Mouse (Mus musculus) midbrain, embryonic 10.5 days (tissue): ENCODE results near the gene Gnb1. TPM values are rescaled to one million over a fixed set of nuclear protein-coding genes. Genes with fewer than 3 reads are reported as not detected.

Source experiments
- DNase-seq: peaks from one replicate; pipeline ENCODE4 v3.0.0-alpha.2; 2017; ENCODE audit warnings: low spot score
- H3K27ac ChIP-seq: fragments of 300-500 bp; sonication (generic); replicated peaks from 2 replicates; pipeline ENCODE4 v1.5.1; 2016; ENCODE audit warnings: mild to moderate bottlenecking
- H3K27me3 ChIP-seq: fragments of 300-500 bp; sonication (generic); 2 replicates; pipeline ENCODE4 v1.6.1; 2016; ENCODE audit warnings: low read depth, mild to moderate bottlenecking; ENCODE audit not compliant: poor library complexity, severe bottlenecking
- H3K36me3 ChIP-seq: fragments of 300-500 bp; sonication (generic); 2 replicates; pipeline ENCODE4 v1.6.1; 2016; ENCODE audit warnings: mild to moderate bottlenecking, moderate library complexity
- H3K4me1 ChIP-seq: fragments of 300-500 bp; sonication (generic); 2 replicates; pipeline ENCODE4 v1.6.1; 2016
- H3K4me3 ChIP-seq: fragments of 300-500 bp; sonication (generic); 2 replicates; pipeline ENCODE4 v1.5.1; 2016; ENCODE audit warnings: mild to moderate bottlenecking, moderate library complexity
- H3K9me3 ChIP-seq: fragments of 300-500 bp; sonication (generic); replicated peaks from 2 replicates; pipeline ENCODE4 v1.6.1; 2016; ENCODE audit warnings: mild to moderate bottlenecking
- WGBS: fragments of 180-500 bp; shearing (Covaris S2); methylation state at CpG from one replicate; pipeline ENCODE4 v1.1.7; 2016; 5-methylcytosine and 5-hydroxymethylcytosine counted together
- polyA plus RNA-seq: library from polyadenylated mRNA; unstranded; fragments of >200 nt; fragmentation: Nextera tagmentation; extraction: Ambion mirVana; gene quantifications from 2 replicates; pipeline ENCODE4 v1.2.1, GENCODE M21; 2016

Gene Gnb1
- polyA plus RNA-seq, 1 experiment from 2014 or later, result 630 TPM

DNA sequence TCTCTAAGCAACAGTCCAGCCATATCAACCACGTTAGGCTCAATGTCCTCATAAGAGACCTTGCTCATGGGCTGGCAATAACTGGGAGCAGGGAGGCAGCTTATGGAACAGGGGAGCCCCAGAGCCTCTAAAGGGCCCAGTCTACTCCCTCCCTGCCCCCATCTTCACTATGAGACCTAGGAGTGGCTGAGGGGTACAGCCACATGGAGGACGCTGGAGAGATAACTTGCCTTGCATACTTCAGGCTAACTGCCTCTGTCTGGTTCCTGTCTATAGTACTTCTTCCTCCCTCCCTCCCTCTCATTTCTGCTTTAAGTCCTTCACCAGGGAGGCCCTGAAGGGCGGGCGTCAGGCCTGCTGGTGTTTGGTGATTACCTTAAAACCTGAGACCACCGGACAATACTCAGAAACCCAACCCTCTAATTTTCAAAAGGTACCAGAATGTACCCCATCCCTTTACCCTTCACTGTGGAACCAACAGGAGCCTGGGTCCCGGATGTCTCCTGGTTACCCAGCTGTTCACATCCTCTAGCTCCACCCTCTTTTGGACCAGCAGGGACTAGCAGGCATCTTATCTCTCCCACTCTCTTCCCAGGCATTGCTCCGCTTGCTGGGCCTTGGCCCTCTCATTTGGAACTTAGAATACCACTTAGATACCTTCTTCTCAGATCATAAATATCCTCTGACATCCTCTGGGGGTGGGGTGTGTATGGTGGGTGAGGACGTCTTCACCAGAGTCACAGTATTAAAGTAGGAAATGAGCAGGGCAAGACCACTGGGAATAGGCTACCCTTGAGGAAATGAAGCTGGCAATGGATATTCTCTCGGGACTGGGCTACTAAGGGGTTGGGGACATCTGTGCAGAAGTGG, 1.8 kb upstream of the Gnb1 start:
- no peak overlapping the region for H3K4me3 ChIP-seq
- no peaks in the 10 kb centered on the region; the same call in 1 of the 2 replicates for H3K9me3 ChIP-seq
- no peak for DNase-seq
- peaks cover 35% of the 10 kb centered on the region for H3K4me1 ChIP-seq
- no peaks in the 10 kb centered on the region for H3K27me3 ChIP-seq
- 84% methylated on average over 9 of the region's 9 CpGs for WGBS
- H3K36me3 ChIP-seq, result no peaks in the 10 kb centered on the region
- no peak overlapping the region for H3K27ac ChIP-seq

DNA sequence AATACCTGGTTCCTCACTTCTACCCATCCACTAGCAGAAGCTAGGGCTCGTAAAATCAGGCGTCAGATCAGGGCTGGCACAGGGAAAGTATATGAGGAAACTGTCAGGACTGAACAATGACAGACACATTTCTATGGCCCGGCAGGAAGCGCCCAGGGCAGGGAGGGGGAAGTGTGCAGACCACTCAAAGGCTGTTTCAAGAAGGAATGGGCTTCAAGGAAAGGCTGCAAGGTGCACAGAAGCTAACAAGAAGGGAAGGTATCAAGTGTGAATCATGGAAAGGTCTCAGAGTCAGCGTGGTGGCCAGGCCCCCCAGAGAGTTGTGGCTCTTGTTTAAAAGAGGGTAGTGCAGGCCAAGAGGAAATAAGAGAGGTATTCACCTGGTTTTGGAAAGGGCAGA, 705 bp upstream of the Gnb1 start:
- Histone ChIP-seq H3K27ac (peak overlapping the region; percentile 100), H3K4me3 (peak overlapping the region; percentile 100), H3K36me3 (peaks cover under 1% of the 10 kb centered on the region; the same call in 1 of the 2 replicates), H3K27me3 (no peaks in the 10 kb centered on the region), H3K4me1 (peaks cover 43% of the 10 kb centered on the region), H3K9me3 (no peaks in the 10 kb centered on the region; the same call in 1 of the 2 replicates)
- no peak for DNase-seq
- 42% methylated on average over 5 of the region's 5 CpGs for WGBS

DNA sequence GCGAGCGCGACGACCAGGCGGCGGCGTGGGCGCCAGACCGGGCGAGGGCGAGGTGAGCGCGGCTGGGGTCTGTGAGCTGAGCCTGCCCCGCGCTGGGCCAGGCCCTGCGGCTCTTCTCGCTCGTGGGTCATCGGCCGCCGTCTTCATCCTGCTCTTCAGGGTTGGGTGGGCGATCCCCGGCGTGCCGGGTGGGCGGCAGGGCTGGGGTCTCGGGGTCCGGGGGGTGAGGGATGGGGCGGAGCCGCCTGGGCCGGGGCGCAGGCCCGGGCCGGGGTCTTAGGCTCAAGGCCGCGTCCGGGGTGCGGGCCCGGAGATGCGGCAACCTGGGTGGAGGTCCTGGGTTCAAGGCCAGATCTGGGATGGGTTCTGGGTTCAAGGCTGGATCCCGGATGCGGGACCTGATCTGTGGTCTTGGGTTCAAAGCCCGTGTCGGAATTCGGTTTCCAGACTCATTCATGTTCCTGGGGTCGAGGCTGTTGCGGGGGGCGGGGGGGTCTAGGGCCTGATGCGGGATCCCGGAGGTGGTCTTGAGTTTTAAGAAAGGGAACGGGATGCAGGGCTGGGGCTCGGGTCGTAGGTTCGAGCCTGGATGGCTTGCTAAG, 469 bp downstream of the Gnb1 start:
- Histone ChIP-seq H3K36me3 (peaks cover 12% of the 10 kb centered on the region), H3K27me3 (no peaks in the 10 kb centered on the region), H3K4me1 (peaks cover 43% of the 10 kb centered on the region), H3K27ac (peak overlapping the region; percentile 100), H3K4me3 (peak overlapping the region; percentile 100), H3K9me3 (no peaks in the 10 kb centered on the region; the same call in 1 of the 2 replicates)
- under 1% methylated on average over 53 of the region's 54 CpGs for WGBS
- DNase-seq, result peak; percentile 71

DNA sequence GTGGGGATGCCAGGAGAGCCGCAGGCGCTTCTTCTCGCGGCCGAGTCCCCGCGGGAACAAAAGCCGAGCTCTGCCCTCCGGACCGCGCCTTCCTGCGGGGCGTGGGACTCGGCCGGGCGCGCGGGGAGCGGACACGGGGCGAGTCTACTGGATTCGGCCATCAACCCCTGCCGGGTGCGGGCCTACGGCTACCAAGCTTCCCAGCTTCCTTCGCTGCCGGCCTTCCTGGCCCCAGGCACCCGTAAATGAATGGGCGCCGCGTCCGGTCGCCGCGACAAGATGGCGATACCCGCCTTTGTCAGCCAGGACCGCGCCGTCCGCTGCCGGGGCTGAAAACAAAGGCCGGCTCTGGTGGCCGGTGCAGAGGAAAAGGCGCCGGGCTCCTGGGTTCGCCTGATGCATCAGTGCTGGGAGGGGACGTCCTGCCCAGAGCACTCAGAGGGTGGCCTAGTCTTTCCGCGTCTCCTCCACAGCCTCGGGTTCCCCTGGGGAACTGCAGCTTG, 1.0 kb downstream of the Gnb1 start:
- H3K4me1 ChIP-seq, result peaks cover 43% of the 10 kb centered on the region
- peak overlapping the region; percentile 100 for H3K27ac ChIP-seq
- H3K9me3 ChIP-seq, result no peaks in the 10 kb centered on the region; the same call in 1 of the 2 replicates
- peak overlapping the region; percentile 100 for H3K4me3 ChIP-seq
- WGBS, result under 1% methylated on average over 49 of the region's 51 CpGs
- DNase-seq, result peak; percentile 80
- peaks cover 17% of the 10 kb centered on the region for H3K36me3 ChIP-seq
- no peaks in the 10 kb centered on the region for H3K27me3 ChIP-seq

DNA sequence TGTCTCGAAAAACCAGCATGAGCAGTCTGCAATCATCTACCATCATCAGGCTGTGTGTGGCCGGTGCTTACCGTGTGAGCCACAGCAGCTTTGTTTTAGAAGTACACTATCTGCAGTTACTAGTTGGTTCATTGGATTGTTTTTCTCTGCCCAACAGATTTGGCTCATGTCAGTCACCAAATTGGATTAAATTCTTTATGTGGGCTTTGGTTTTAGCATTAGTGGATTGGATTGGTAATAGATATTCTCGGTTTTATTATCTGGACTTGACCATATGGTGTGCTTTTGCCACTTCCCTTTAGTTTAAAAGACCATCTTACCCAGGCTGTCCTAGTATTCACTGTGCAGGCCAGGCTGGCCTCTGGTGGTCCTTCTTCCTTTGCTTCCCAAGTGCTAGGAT, 3.7 kb downstream of the Gnb1 start:
- DNase-seq, result no peak
- no peaks in the 10 kb centered on the region for H3K27me3 ChIP-seq
- peaks cover 23% of the 10 kb centered on the region for H3K36me3 ChIP-seq
- H3K9me3 ChIP-seq, result no peaks in the 10 kb centered on the region; the same call in 1 of the 2 replicates
- H3K4me1 ChIP-seq, result peaks cover 32% of the 10 kb centered on the region
- H3K27ac ChIP-seq, result no peak overlapping the region
- H3K4me3 ChIP-seq, result peak overlapping the region; percentile 21; the same call in 1 of the 2 replicates
- WGBS, result 93% methylated on average over 4 of the region's 4 CpGs

DNA sequence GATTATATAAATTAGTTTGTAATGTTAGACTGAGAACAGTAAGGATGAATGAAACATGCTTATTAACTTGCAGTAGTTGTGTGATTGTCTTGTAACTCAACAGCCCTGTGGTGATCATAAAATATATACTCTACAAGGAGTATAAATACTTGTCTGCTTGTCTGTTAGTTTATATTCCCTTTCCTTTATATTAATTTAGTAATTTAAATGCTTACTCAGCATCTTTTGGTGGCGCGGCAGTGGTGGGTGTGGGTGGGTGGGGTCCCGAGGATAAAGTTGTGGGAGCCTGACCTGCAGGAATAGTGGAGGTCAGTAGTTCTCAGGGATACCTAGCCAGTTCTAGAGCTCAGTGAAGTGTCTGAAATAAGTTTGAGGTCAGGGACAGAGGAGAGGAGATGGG, 6.8 kb downstream of the Gnb1 start:
- DNase-seq, result no peak
- no peaks in the 10 kb centered on the region for H3K27me3 ChIP-seq
- H3K36me3 ChIP-seq, result peaks cover 43% of the 10 kb centered on the region
- no peak overlapping the region for H3K4me3 ChIP-seq
- H3K27ac ChIP-seq, result no peak overlapping the region
- H3K4me1 ChIP-seq, result peaks cover 27% of the 10 kb centered on the region
- no peaks in the 10 kb centered on the region for H3K9me3 ChIP-seq
- WGBS, result 97% methylated on average over 3 of the region's 3 CpGs

DNA sequence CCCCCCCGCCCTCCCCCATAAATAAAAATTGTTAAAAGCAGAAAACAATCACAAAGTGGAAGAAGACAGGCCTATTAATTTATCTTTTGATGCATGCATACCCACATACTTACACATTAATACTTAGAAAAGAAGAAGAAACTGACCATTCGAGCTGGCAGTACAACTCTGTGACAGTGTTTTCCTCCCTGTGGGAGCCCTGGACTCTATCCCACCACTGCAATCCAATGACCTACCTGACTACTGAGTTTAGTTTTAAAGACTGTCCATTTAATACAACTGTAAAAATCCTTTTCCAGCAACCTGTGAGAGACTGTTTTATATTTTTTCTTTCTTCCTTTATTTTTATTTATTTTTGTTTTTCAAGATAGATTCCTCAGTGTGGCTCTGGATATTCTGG, 10.0 kb downstream of the Gnb1 start:
- no peaks in the 10 kb centered on the region for H3K27me3 ChIP-seq
- H3K4me3 ChIP-seq, result no peak overlapping the region
- peaks cover 62% of the 10 kb centered on the region for H3K36me3 ChIP-seq
- peaks cover 6% of the 10 kb centered on the region; the same call in 1 of the 2 replicates for H3K4me1 ChIP-seq
- H3K9me3 ChIP-seq, result no peaks in the 10 kb centered on the region
- no peak for DNase-seq
- no peak overlapping the region for H3K27ac ChIP-seq
- 83% methylated on average over 2 of the region's 2 CpGs for WGBS

DNA sequence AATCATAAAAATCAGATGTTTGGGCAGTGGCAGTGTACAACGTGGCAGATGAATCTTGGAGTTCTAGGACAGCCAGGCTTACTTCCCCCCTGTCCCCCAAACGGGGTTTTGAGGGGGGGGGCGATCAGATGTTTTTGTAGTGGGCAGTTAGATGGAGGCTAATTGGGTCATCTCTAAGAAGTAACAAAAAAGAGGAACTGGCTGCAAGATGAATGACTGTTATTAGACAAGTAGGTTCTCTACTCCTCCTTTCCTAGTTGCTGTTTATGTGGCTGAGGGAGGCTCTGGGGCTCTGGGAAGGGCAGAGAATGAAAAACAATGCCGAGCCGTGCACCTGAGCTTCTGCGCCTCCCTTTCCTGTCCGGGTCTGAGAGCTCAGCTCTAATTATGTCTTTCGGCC, 13.9 kb downstream of the Gnb1 start:
- H3K27ac ChIP-seq, result no peak overlapping the region
- H3K4me1 ChIP-seq, result peaks cover 6% of the 10 kb centered on the region; the same call in 1 of the 2 replicates
- 87% methylated on average over 8 of the region's 8 CpGs for WGBS
- no peak for DNase-seq
- H3K9me3 ChIP-seq, result no peaks in the 10 kb centered on the region
- no peaks in the 10 kb centered on the region for H3K27me3 ChIP-seq
- peaks cover 49% of the 10 kb centered on the region for H3K36me3 ChIP-seq
- no peak overlapping the region for H3K4me3 ChIP-seq

- H3K4me3 ChIP-seq, result no peak overlapping the region
- H3K36me3 ChIP-seq, result peaks cover 49% of the 10 kb centered on the region
These were observed 14.6 kb downstream of the Gnb1 start for GRCm38 (mm10) chr4:155505671-155506295.

GRCm38 (mm10) chr4:155508614-155509013, 17.5 kb downstream of the Gnb1 start:
- no peak overlapping the region for H3K27ac ChIP-seq
- no peaks in the 10 kb centered on the region for H3K9me3 ChIP-seq
- H3K4me1 ChIP-seq, result no peaks in the 10 kb centered on the region
- no peaks in the 10 kb centered on the region for H3K27me3 ChIP-seq
- WGBS, result 97% methylated on average over 4 of the region's 4 CpGs
- DNase-seq, result no peak
- H3K36me3 ChIP-seq, result peaks cover 38% of the 10 kb centered on the region
- no peak overlapping the region for H3K4me3 ChIP-seq

More at GRCm38 (mm10) chr4:155505671-155506295, 14.6 kb downstream of the Gnb1 start:
- 83% methylated on average over 5 of the region's 5 CpGs for WGBS
- Histone ChIP-seq H3K4me1 (peaks cover 6% of the 10 kb centered on the region; the same call in 1 of the 2 replicates), H3K27me3 (no peaks in the 10 kb centered on the region), H3K27ac (no peak overlapping the region), H3K9me3 (no peaks in the 10 kb centered on the region)
- no peak for DNase-seq

GRCm38 (mm10) chr4:155510981-155511380, 19.8 kb downstream of the Gnb1 start:
- no peak for DNase-seq
- Histone ChIP-seq H3K27ac (no peak overlapping the region), H3K4me3 (no peak overlapping the region), H3K36me3 (peaks cover 31% of the 10 kb centered on the region), H3K9me3 (no peaks in the 10 kb centered on the region), H3K27me3 (no peaks in the 10 kb centered on the region), H3K4me1 (no peaks in the 10 kb centered on the region)
- 93% methylated on average over 1 of the region's 1 CpGs for WGBS

DNA sequence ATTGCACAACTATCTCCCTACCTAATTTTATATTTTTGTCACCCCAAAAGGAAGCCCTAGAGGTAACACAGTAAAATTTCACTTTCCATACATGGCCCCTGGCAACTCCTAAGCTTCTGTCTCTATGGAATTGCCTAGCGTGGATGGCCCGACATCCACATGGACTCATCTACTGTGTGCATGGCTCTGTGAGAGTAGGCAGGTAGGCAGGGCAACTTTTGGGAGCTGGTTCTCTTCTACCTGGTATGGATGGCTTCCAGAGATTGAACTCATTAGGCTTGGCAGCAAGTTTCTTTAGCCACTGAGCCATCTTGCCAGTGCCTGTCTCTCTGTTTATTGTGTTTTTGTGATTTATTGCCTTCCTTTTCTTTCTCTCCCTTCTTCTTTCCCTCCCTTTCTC, 23.6 kb downstream of the Gnb1 start:
- WGBS, result 92% methylated on average over 2 of the region's 2 CpGs
- H3K9me3 ChIP-seq, result no peaks in the 10 kb centered on the region
- H3K4me3 ChIP-seq, result no peak overlapping the region
- DNase-seq, result no peak
- H3K27me3 ChIP-seq, result no peaks in the 10 kb centered on the region
- no peaks in the 10 kb centered on the region for H3K4me1 ChIP-seq
- no peak overlapping the region for H3K27ac ChIP-seq
- peaks cover 51% of the 10 kb centered on the region for H3K36me3 ChIP-seq
